Mouse (Mus musculus) activated CD4-positive, CD25-positive, alpha-beta regulatory T cell, adult 4 months (primary cell): ENCODE results near the gene Vps11. TPM values are rescaled to one million over a fixed set of nuclear protein-coding genes. Genes with fewer than 3 reads are reported as not detected.
"Not testable (repeated sequence)": the region's sequence is repeated elsewhere in the genome, so short reads cannot be mapped to it uniquely, and the experiment has no call there.

Experiments
- ATAC-seq: one replicate; pipeline ENCODE4 v1.8.0; 2017
- polyA plus RNA-seq, 2 experiments: library from polyadenylated mRNA; unstranded; fragments of 100-300 nt; shearing (Covaris generic); gene quantifications; one replicate each; pipeline ENCODE4 v1.2.1; 2017

Vps11 gene
- polyA plus RNA-seq = 10 to 100 TPM; 21.5 to 40.8 TPM

- peak; percentile 91 for ATAC-seq
Measured at GRCm38 (mm10) chr9:44361190-44361917, at the start of gene Vps11. Gene Vps11 (minus strand): TSS chr9:44361670.

GRCm38 (mm10) chr9:44410647-44411336 lies 49.3 kb upstream of the Vps11 start:
- no peak for ATAC-seq

DNA sequence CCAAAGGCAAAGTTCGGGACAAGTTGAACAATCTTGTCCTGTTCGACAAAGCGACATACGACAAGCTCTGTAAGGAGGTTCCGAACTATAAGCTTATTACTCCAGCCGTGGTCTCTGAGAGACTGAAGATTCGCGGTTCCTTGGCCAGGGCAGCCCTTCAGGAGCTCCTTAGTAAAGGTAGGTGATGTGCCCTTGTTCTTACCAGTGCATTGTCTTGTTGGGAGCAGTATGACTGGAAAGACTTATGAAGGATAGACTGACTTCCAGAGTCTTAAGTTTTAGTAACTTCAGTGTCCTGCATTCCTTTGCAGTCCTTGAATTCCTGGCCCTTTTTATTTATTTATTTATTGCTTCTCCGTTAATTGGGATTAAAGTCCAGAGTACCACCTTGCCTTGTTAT lies 47.2 kb upstream of the Vps11 start:
- ATAC-seq = not testable (repeated sequence)

GRCm38 (mm10) chr9:44407752-44408097 lies 46.3 kb upstream of the Vps11 start:
- ATAC-seq = no peak

DNA sequence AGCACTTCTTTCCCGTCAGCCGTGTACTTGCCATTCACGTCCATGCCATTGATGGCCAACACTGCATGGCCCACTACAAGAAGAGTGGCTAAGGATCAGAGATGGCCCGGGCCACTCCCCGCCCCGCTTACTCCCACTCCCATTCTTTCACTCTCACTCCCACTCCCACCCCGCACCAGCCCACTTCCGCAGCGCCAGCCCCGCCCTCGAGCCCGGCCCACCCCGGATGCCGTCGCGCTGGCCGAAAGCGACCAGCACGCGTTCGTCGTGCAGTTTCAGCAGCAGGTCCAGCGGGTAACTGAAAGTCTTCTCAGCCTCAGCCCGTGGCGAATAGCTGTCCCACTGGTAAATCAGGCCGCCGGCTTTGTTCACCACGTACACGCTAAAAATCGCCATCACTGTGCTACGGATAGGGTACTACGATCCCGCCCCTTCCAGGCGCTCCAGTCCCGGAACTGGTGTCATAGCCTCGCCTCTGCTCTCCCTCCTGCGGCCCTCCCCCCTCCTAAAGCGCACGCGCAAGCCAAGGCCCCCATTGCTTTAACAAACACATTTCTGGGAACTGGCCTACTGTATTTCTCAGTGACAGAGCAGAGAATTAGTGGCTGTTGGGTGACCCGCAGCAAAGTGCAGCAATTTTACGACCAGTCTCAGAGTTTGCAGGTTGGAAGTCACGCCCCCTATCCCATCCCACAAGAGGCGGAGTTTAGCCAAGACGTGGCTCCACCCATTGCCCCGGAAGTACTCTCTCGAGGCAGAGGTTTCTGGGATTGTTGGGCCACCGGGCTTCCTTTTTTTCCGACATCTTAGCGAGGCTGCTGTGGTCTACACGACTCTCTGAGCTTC lies 45.7 kb upstream of the Vps11 start, which contains the start of the genes Rps25 and Trappc4:
TSS of gene Rps25 (plus strand) at position 234 of the 846 bp plus-strand sequence.
TSS of gene Trappc4 (minus strand) at position 695 of the 846 bp plus-strand sequence.
- peak; percentile 93 for ATAC-seq

GRCm38 (mm10) chr9:44405011-44405410 lies 43.5 kb upstream of the Vps11 start:
- no peak for ATAC-seq

DNA sequence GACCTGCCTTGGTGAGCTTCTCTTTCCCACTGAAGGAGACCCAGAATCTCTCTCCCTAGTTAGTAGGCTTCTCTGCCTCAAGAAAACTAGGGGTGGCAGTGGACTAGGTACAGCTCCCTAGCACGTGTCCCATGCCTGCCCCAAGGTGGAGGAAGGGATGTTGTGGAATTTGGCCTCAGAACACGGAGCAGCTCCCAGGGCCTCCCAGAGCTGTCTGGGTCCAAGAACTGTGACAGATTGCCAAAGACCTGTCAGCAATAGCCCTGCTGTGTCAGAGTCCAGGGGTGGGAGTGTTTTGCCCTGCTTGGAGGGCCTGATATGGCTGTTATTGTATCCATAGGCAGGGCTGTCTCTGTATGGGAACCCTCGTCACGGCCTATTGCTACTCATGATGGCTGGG lies 39.6 kb upstream of the Vps11 start:
- no peak for ATAC-seq

- ATAC-seq = no peak
Measured at GRCm38 (mm10) chr9:44399795-44400114, 38.3 kb upstream of the Vps11 start.

DNA sequence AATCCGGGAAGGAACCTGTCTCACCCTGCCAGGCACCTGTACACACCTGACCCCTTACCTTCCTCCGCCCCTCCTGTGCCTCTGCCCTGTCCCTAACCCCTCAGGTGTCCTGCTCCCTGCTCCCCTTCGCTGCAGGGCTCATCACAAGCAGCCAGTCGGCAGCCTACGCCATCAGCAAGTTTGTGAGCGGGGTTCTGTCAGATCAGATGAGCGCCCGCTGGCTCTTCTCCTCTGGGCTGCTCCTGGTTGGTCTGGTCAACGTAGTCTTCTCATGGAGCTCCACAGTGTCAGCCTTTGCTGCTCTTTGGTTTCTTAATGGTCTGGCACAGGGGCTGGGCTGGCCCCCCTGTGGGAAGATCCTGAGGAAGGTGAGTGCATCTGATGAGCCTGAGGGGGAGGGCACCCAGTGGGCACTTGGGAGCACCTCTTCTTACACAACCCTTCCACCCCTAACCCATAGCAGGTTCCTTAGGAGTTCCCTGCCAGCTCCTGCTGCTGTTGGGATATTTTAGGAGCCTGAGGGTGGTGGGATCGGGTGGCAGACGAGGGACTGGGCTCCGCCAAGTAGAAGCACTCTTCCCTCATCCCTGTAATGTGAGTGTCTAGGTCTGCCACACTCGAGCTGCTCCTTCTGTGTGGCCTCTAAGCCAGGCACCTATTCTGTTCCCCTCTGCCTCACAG lies 37.8 kb upstream of the Vps11 start:
- ATAC-seq = no peak

- ATAC-seq = no peak
Measured at GRCm38 (mm10) chr9:44398551-44398950, 37.1 kb upstream of the Vps11 start.

DNA sequence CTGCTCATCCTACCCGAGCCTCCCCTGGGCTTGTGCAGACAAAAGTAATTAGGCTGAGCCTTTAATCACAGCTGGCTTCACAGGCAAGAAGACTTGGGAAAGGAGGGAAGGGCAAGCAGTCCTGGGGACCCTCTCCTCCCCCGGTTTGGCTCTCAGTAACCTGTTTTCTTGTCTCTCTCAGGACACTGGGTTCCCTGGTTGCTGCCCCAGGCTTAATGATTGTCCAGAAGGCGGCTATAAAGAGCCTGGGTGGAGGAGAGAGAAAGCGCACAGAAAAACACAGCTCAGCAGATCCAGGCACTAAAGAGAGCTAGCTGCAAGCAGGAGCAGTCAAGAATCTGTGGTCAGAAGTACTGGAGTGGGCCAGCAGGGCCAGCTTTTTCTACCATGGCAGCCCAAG lies 36.6 kb upstream of the Vps11 start:
- ATAC-seq = no peak

GRCm38 (mm10) chr9:44396684-44397411 lies 35.4 kb upstream of the Vps11 start, which contains the start of gene Slc37a4:
Gene Slc37a4 (plus strand): TSS chr9:44396852.
- ATAC-seq = peak; percentile 94

GRCm38 (mm10) chr9:44391466-44391865 lies 30.0 kb upstream of the Vps11 start:
- ATAC-seq = peak; percentile 65

- peak; percentile 61 for ATAC-seq
Measured at GRCm38 (mm10) chr9:44389273-44389672, 27.8 kb upstream of the Vps11 start.

DNA sequence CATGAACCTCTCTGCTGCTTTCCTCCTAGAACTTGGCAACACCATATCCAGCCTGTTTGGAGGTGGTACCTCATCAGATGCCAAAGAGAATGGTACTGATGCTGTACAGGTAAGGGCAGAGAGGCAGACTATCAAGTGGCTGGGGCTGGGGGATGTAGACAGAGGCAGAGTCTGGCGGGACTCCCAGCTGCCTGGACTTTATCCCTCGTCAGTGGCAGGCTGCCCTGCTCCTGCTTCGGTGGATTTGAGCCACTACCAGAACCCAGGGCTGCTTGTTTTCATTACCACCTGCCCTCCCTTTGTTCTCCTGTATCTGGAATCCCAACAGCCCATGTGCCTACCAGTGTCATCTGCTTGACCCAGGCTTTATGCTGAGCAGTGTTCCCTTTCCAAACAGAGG lies 25.8 kb upstream of the Vps11 start:
- no peak for ATAC-seq

- no peak for ATAC-seq
Measured at GRCm38 (mm10) chr9:44384596-44384995, 23.1 kb upstream of the Vps11 start.

- no peak for ATAC-seq
Measured at GRCm38 (mm10) chr9:44379862-44380261, 18.4 kb upstream of the Vps11 start.

GRCm38 (mm10) chr9:44379054-44379834 lies 17.8 kb upstream of the Vps11 start, which contains the start of gene Hyou1:
Gene Hyou1 (plus strand): TSS chr9:44379490.
- ATAC-seq = peak; percentile 91

DNA sequence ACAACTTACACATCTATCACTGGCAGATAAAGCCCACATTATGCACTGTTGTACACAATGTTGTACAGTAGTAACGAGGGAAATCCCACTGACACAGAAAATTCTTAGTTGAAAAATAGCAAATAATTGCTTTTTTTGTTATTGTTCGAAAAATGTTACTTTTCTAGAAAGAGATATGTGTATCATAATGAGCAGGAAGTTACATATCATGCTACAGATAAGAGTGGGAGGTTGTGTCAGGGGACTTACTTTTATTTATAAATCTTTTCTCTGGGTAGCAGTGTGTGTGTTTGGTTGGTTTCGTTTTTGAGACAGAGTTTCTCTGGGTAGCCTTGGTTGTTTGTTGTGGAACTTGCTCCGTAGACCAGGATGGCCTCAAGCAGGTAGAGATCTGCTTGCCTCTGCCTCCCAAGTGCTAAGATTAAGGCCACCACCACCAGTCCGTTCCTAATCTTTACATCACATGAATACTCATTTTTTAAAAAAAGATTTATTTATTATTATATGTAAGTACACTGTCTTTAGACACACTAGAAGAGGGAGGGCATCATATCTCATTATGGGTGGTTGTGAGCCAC lies 16.8 kb upstream of the Vps11 start:
- peak; percentile 7 for ATAC-seq

GRCm38 (mm10) chr9:44377335-44377734 lies 15.9 kb upstream of the Vps11 start:
- not testable (repeated sequence) for ATAC-seq

DNA sequence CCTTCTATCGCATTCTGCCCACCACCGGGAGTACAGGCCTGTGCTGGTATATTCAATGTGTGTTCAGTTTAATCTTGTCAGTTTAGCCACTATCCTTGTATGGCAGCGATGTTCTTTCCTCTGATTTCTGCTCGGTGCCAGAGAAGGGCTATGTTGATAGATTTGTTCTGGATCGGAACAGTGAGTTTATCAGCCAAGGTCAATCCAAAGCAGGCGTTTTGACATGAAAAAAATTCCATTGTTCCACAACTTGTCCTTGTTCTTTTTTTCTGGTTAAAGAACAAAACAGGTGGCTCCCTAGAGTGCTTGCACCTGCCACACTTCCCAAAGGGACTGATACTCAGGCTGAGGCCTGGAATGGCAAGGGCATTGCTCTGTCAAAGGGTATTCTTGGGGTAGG lies 14.7 kb upstream of the Vps11 start:
- ATAC-seq = no peak
